Mouse (Mus musculus) kidney, adult 18-20 months (tissue): ENCODE data around the gene Fry.

Source experiments
- DNase-seq: peaks from one replicate; pipeline ENCODE4 v3.0.0; 2021

Fry gene

GRCm38 (mm10) chr5:150408979-150409378 is 290.5 kb downstream of the Fry start:
- no peak for DNase-seq

GRCm38 (mm10) chr5:150409451-150410045 is 291.1 kb downstream of the Fry start:
- no peak for DNase-seq

GRCm38 (mm10) chr5:150412750-150413450 is 294.5 kb downstream of the Fry start:
- DNase-seq: no peak

- DNase-seq: no peak
These were observed 296.4 kb downstream of the Fry start for GRCm38 (mm10) chr5:150414823-150415222.

- DNase-seq: no peak
These were observed 298.8 kb downstream of the Fry start for GRCm38 (mm10) chr5:150417223-150417622.

- no peak for DNase-seq
These were observed 299.6 kb downstream of the Fry start for GRCm38 (mm10) chr5:150418035-150418434.

- no peak for DNase-seq
These were observed 306.6 kb downstream of the Fry start for GRCm38 (mm10) chr5:150425038-150425437.

- DNase-seq: peak; percentile 21
These were observed 308.1 kb downstream of the Fry start for GRCm38 (mm10) chr5:150426595-150426994.

- peak; percentile 13 for DNase-seq
These were observed 312.8 kb downstream of the Fry start for GRCm38 (mm10) chr5:150431286-150431685.

GRCm38 (mm10) chr5:150432960-150433359 is 314.5 kb downstream of the Fry start:
- DNase-seq: no peak

GRCm38 (mm10) chr5:150436629-150437389 is 318.4 kb downstream of the Fry start:
- peak; percentile 14 for DNase-seq

GRCm38 (mm10) chr5:150441690-150442089 is 323.2 kb downstream of the Fry start:
- peak; percentile 59 for DNase-seq

GRCm38 (mm10) chr5:150451281-150452003 is 333.0 kb downstream of the Fry start:
- no peak for DNase-seq

- DNase-seq: no peak
These were observed 333.7 kb downstream of the Fry start for GRCm38 (mm10) chr5:150452004-150452626.

- DNase-seq: no peak
These were observed 334.2 kb downstream of the Fry start for GRCm38 (mm10) chr5:150452671-150453070.

GRCm38 (mm10) chr5:150453490-150453889 is 335.0 kb downstream of the Fry start:
- no peak for DNase-seq

GRCm38 (mm10) chr5:150457165-150457903 is 338.9 kb downstream of the Fry start:
- DNase-seq: peak; percentile 56

- DNase-seq: no peak
These were observed 339.7 kb downstream of the Fry start for GRCm38 (mm10) chr5:150457904-150458739.

- no peak for DNase-seq
These were observed 341.4 kb downstream of the Fry start for GRCm38 (mm10) chr5:150459801-150460200.

- DNase-seq: no peak
These were observed 346.3 kb downstream of the Fry start for GRCm38 (mm10) chr5:150464721-150465120.

- no peak for DNase-seq
These were observed 346.8 kb downstream of the Fry start for GRCm38 (mm10) chr5:150465218-150465617.
